Mouse (Mus musculus): Measurements from ENCODE around the gene 2010111I01Rik.
A peak's percentile ranks its signal among the peaks of the same experiment; 100 is the strongest.
"Not testable (repeated sequence)": the region's sequence is repeated elsewhere in the genome, so short reads cannot be mapped to it uniquely, and the experiment has no call there.

2010111I01Rik gene

DNA sequence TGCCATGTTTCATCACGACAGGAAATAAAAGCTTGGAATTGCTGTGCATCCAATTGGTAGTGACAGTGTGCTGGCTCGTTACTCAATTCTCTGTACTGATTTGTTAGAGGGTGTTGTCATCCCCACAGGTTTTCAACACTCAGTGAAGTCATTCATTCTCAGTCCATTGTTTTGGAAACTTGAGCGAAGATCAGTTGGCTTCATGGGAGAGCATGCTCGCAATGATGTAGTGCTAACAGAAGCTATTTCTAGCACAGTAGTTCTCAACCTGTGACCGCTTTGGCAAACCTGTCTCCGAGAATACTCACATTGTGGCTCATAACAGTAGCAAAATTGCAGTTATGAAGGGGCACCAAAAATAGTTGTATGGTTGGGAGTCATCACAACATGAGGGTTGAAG, 8.7 kb upstream of the 2010111I01Rik start:
- DNase-seq (ENCODE audit: low spot score) = no peak

DNA sequence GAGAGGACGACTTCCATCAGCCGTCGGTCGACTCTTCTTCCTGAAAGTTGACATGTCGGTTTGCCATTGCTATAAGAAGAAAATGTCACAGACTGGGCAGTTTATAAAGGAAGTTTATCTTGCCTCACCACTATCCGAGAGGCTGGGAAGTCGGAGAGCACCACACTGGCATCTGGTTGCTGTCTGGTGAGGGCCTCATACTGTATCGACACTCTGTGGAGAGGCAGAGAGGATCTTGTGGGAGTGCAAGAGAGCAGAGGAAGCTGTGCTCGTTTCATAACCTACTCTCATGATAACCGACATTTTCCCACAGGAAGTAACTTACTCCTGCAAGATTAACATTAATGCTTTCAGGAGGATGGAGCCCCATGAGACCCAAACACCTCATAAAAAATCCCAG, 7.9 kb upstream of the 2010111I01Rik start:
- DNase-seq (ENCODE audit: low spot score) = no peak

DNA sequence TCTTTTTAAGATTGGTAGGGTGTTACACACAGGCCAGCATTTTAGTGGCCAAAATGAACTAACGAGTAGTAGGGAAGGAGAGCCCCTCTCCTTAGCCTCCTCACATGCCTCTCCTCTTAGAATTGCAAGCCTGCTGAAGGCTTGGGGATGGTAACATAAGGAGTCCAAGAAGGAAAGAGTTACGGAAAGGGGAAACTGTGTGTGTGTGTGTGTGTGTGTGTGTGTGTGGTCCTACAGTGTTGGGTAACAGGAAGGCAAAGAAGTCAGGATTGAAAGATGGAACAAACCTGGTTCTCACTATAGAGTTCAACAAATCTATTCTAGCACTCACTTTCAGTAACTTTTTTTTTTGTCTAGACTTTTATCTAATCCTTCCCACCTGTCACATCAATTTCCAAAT, 1.3 kb upstream of the 2010111I01Rik start:
- no peak for DNase-seq (ENCODE audit: low spot score)

DNA sequence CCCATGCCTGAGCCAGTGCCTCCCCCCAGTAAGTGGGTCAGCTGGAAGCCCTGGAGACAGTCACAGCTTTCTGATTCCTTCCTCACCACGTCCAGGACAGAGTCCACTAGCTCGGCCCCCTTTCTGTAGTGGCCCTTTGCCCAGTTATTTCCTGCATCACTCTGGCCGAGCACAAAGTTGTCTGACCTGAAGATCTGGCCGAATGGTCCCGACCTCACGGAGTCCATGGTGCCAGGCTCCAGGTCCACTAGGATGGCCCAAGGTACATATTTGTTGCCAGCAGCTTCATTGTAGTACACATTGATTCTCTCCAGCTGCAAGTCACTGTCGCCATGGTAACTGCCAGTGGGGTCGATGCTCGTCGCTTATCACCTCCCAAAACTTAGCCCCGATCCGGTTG, 3.5 kb downstream of the 2010111I01Rik start:
- DNase-seq (ENCODE audit: low spot score) = no peak

DNA sequence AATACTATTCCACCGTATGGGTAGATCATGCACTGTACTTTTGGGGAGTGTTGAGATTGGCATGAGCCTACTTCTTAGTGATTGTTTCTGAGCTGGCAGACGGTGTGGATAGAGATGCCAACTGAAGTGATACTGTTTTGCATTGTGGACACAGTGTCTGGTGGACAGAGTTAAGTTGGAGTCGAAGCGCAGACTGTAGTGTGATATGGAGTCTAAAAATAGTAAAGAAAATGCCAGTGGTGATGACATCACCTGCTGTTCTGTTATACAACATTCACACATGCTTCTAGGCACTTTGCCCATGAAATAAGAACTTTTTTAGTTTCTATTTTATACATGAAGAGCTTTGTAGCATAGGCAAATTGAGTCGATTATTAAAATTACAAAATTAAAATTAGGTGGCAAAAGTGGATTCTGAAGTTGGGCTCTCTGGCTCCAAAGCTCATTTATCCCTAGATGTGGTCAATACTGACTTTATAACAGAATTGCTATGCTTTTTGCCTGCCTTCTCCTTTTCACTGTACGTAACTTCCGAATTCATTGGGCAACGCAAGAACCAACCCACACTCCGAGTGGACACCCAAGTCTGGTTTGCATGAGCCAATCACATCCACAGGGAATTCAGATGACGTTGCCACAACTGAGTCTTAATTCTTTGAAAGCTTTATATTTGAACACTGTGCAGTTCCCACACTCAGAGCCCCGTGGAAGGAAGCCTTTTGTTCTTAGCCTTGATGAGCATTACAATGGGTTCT, 6.0 kb downstream of the 2010111I01Rik start:
- DNase-seq (ENCODE audit: low spot score) = no peak

DNA sequence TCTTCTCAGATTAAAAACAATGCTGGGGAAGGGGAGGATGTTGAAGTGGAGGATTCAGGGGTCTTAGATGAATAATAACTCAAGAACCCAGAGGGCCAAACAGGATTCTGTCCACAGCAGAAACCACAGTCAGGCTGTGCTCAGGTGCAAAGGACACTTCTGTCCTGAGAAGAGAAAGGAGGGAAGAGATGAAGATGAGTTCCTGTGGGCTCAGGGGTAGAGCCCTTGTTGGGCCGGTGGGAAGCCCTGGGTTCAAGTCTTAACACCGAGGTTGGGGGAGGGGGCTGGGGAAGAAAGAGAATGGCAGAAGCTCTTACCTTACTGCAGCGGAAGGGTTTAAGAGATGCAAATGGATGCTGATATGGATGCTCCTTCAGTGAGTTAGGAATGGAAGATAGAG, 7.7 kb downstream of the 2010111I01Rik start:
- no peak for DNase-seq (ENCODE audit: low spot score)

DNA sequence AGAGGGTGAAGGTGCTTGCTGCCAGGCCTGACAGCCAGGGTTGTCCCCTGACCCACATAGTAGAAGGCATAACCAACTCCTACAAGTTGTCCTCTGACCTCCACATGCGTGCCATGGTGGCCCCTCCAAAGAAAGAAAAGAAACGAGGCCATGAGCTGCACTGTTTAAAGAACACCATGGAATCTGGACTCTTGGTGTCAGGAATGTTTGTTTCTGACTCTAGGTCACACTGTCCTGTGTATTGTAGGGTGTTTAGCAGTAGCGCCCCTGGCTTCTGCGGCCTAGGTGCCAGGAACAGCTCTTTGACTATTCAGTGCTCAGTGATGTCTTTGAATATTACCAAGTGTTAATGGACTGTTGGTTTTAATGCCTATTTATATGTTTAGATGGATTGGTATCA, 8.4 kb downstream of the 2010111I01Rik start:
- DNase-seq (ENCODE audit: low spot score) = no peak

DNA sequence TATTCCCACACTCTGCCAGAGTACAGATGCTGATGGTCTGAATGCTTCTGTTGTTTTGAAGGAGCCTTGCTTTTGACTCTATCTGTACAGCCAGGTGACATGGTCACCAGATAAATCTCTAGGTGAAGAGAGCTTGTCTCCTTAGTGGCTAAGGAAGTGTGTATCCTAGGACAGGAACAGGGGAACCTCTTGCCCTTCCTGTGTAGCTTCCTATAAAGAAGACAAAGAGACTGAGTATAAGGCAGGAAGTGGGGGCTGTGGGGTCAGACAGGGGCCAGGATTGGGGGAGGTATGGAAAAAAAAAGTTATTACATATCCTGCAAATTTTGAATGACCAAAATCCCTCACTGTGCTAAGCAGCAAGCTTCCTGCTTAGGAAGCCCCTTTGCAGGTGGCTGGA, 13.4 kb downstream of the 2010111I01Rik start:
- peak; percentile 16 for DNase-seq (ENCODE audit: low spot score)

DNA sequence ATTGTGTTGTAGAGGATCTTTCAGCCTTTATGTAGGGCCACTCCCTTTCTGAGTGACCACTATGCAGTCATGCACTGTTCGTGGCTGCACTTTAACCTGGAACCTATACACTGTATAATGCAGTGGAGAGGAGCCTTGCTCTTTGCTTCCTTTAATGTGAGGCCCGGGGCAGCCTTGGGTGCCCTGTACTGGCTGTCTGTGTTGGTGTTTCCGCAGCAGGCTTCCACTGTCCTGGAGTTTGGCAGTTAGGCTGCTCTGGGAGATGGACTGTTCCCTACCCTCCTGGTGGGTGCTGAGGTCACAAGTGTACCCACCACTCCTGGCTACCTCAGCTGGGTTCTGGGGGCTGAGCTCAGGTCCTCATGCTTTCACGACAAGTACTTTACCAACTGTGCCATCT, 14.1 kb downstream of the 2010111I01Rik start:
- no peak for DNase-seq (ENCODE audit: low spot score)

DNA sequence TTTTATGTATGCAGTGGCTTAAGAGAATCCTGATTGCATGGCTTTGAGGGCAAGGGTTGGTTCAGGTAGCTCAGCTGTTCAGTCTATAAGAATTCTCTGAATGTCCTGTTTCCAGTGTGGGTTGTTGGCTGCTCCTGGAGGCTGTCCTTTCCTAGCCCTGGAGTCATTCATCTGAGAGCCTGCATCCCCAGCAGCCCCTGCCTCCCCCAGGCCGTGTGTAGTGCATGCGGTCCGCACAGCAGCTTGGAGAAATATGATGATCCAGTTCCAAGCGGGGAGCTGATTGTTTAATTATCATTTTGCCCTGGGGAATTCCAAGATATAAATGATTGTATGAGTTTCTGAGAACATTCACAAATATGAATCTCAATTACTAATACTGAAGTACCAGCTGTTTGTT, 14.5 kb downstream of the 2010111I01Rik start:
- no peak for DNase-seq (ENCODE audit: low spot score)

DNA sequence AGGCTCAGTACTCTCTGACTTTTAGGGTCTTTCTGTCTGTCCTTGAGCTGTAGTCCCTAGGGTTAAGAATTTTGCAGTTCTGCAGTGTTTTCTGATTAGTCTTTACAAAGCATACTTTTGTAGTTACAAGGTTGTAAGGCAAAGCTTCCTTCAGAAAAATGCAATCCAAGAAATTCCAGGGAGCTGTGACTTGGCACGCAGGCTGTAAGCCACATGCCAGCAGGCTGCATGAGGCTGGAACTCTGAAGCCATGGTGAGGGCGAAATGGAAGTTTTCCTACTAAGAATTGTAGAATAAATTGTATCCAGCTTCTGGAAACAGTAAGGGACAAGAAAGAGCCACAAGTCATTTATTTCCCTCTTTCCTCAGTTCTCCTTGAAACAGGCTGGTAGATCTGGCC, 15.4 kb downstream of the 2010111I01Rik start:
- DNase-seq (ENCODE audit: low spot score) = no peak

DNA sequence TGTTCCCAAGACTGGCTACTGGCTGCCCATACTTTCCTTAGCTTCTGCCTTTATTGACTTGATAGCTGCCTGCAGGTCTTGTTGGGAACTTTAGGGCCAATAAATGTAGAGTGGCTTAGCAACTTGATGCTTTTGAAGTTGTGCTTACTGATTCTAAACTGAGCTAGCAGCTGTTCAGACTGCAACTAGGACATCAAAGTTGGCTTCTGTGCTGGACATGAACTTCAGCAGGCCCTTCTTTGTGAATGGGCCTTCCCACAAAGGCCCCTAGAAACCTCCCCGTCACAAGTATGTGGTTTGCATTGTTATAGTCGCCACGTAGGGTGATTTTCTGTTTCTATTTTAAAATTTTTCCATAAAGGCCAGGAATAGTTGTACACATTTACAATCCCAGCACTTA, 19.8 kb downstream of the 2010111I01Rik start:
- no peak for DNase-seq (ENCODE audit: low spot score)

DNA sequence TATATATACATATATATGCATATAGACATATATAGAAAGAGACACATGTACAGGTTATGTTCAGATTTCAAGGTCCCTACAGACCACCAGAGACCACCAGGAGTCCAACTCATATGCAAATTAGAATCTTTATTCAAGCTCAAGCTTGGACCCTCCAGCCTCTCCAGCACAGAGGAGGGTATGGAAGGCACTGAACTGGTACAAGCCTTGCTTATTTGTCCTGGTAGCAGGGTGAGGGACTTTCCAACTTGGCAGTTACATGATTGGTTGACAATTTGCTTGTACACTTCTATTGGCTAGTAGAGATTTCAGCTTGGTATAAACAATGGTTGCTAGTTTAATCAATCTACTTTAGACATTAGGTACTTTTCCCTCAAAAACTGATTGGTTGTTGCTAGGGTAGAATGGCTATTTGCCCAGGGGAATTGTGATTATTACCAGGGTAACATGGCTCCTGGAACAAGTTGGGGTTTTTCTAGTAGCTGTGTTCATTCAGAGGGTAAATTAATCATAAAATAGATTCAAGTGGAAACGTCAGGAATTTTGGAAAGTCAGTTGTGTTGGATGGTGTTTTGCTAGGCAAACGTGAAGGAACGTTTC, 25.3 kb downstream of the 2010111I01Rik start:
- DNase-seq (ENCODE audit: low spot score) = no peak

DNA sequence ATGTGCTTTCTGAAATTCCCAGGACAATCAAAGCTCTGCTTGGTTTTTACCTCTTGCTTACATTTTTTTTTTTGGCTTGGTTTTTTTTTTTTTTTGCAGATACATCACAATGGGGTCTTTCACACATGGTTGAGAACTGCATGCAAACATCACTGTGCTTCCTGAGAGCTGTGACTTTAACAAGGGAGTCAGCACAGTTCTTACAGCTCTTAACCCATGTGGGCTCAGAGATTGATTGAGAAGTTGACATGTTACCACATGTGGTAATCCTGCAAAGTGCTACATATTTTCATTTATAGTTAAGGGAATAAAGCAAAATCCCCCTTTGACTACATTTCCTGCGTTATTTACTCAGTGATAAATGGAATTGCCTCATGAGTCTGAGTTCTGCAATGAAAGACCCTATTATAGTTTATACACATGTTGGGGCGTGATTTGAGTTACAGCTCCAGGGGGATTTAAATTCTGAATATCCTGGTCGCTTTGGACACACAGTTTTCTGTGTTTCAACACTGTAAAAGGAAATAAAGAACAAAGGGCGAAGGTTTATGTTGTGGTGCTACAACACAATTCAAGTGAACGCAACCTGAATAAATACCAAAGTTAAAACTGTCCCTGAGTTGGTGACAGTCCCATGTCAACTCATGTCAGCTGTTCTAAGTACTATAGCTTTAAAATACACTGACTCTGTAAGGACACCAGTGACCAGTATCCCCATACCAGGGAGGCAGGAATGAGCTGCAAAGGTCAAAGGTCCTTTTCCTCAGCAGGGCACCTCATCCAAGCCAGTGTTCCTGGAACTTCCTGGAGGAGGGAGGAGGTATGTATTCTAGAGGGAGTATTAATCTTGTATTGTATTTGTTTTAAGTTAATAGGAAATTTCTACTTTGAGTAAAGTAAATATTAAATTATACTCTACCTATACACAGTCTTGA, 29.1 kb downstream of the 2010111I01Rik start:
- DNase-seq (ENCODE audit: low spot score) = no peak

DNA sequence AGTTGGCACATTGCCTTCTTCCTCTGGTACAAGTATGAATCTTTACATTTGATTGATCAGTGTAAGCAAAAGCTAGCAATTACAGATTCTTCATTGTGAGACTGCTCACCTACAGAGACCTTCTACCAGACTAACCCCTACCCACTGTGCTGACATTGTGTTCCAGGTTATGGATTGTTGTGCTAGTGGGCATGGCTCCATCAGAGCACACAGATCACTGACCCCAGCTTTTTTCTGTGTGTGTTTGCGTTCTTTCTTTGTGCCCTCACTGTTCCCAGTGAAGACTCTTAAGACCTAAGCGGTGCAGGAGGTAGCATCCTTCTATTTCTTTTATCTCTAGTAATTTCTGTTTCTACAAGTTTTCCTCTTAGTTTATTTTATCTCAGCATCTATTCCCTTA, 32.1 kb downstream of the 2010111I01Rik start:
- no peak for DNase-seq (ENCODE audit: low spot score)

DNA sequence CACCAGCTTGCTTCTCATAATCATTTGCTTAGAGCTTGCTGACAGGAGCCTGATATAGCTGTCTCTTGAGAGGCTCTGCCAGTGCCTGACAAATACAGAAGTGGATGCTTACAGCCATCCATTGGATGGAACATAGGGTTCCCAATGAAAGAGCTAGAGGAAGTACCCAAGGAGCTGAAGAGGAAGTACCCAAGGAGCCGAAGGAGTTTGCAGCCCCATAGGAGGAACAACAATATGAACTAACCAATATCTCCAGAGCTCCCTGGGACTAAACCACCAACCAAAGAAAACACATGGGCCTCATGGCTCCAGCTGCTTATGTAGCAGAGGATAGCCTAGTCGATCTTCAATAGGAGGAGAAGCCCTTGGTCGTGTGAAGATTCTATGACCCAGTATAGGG, 42.8 kb downstream of the 2010111I01Rik start:
- not testable (repeated sequence) for DNase-seq (ENCODE audit: low spot score)

DNA sequence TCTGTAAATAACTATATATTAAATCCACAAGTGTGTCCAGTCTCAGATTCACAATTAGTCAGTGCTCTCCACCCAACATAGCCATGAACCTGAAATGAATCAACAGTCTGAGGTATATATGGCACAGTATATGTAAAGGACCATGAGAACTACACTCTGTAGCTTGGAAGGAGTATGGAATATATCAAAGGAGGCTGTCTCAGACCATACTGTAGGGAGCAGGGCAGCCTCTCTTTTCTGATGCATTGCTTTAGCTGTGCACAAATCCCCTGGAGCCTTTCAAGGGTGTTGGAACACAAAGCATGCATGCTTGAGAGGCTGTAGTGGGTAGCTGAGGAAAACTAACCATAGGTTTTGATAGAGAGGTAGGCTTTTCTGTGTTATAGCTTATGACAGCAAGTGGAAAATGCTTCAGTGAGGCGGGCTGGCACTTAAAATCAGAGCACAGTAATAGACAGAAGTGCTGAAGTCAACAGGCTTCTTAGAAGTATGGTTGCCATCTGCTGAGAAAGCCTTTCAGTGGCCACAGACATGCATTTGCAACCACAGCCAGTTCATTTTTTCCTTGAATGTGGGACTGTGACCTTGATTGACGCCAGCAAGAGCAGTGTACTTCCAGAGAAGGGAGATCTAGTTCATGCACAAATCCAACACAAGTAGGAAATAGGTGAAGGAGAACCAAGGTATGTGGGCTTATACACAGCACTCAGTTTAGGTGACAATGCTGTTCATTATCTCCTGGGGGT, 45.8 kb downstream of the 2010111I01Rik start:
- DNase-seq (ENCODE audit: low spot score) = no peak

DNA sequence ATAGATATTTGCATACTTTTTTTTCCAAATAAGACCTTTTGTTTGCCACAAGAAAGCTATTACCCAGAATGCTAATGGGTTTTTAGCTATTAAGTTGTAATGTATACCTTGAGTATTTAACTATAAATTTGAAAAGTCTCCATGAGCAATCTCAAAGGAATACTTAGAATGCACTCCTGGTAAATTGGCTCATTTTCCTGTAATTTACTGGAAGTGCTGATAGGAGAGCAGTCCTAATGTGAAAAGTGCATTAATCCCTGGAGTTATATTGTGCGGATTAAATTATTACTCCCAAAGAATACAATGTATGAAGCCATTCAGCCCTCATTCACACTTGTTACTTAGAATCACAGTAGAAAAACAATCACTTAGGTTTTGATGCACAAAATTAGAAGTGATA, 49.7 kb downstream of the 2010111I01Rik start:
- DNase-seq (ENCODE audit: low spot score) = no peak

DNA sequence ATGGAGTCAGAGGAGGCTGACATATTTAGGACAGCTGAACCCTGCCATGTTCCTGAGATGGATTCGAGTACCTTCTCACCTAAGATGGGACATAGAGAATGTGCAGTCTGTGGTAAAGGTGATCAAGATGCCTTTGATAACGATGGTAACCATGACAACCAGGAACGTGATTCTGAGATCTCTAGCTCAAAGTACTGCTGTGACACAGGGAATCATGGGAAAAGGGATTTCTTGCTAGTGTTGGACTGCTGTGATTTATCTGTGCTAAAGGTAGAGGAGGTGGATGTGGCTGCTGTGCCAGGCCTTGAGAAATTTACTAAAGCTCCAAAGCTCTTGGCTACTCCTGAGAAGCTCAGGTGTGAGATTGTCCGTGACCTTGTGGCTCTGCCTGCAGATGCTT, 50.7 kb downstream of the 2010111I01Rik start:
- DNase-seq (ENCODE audit: low spot score) = no peak

DNA sequence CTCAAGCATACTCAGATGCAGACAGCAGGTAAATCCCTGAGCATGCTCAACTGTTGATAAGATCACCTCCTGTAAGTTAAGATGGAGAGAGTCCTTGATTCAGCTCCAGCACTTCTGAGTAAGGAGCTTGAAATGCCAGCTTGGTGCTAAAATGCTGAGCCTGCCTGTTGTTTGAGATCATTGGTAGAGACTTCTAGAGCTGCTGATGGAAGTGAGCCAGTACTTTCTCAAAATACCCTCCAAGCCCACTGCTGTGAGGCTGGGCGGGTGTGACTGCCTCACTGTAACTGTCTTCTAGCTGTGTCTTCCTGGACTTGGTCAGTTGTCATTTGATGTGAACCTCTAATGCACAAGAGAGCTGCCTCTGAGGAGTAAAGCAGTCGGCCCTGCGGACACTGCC, 51.4 kb downstream of the 2010111I01Rik start:
- DNase-seq (ENCODE audit: low spot score) = no peak

DNA sequence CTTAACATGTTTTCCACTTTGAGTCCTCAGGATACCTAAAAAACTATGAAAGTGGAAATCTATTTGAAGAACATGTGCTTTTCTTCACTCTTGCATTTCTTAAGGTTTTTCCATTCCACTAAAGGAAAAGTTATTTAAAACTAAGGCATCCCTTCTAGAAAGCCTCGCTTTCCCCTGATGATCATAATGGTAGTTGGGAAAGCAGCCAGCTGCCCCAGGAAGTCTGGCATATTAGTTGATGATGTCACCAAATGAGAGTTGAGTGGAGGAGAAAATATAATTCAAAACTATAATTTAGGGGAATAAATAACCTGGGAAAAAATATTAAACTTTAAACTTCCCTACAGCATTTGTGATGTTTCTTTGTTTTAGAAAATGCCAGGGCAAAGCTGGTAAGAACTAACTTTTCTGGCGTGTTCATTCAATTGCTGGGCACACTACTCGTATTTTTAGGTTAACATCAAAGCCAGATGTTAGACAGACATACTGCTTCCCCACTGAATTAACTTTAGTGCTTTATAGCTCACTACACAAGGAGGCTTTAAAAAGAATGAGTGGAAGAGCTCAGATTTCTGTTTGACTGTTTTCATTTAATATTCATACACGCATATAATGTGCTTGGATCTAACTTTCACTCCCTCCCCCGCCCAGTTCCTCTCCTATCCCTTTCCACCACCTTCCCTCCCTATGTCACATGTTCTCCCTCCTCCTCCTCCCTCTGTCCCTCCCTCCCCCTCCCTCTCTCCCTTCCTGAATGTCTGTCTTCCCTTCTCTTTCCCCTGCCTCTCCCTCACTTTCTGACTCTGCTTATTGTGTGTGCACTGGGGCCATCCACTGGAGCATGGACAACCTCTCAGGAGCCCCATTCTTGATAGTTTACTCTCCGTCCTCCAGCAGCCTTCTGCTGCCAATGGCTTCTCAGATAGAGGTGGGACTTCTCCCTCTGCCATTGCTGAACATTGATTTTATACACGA, 58.8 kb downstream of the 2010111I01Rik start:
- DNase-seq (ENCODE audit: low spot score) = no peak
